Mouse (Mus musculus) liver, embryonic 14.5 days (tissue): ENCODE results near the gene Lrig1.

Source experiments
- CTCF ChIP-seq: IDR thresholded peaks from 2 replicates; pipeline ENCODE4 v1.5.1; 2016; ENCODE audit warnings: antibody characterized with exemption, low read depth, control low read depth
- EP300 ChIP-seq: IDR thresholded peaks from 2 replicates; pipeline ENCODE4 v1.6.1; 2016; ENCODE audit warnings: antibody characterized with exemption, low read depth

DNA sequence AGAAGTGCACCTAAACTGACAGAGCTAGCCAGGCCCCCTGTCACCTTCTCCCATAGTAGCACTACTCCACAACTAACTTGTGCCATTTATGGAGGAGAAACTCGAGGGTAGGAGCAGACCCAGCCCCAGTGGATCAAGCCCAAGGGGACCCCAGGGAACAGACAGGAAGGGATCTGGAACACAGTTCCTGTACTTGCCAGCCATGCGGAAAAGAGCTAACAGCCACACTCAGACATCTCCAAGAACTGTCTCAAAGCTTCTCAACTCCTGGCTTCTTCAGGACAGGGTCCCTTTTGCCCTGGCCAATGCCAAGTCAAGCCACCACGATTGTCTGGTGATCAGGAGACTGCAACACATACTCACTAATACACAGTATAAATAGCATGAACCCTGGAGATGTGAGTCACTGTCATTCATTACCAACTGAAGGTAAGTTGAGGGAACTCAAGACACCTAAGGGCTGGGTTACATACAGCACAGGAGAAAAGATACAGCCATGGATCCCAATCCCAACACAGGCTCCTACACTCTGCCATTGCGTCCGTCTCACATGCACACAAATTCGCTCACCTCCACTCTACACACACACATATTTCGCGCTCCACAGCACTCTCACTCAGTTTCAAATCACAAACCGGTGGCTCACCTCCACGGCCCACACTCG, 1.3 kb downstream of the Lrig1 start:
- no peak for TF ChIP-seq CTCF
- TF ChIP-seq EP300, result no peak
